Mouse (Mus musculus): ENCODE results near the gene Dhx40. TPM values are rescaled to one million over a fixed set of nuclear protein-coding genes. Genes with fewer than 3 reads are reported as not detected.

The Dhx40 gene
- polyA plus RNA-seq, 1 experiment from 2014 or later: 44.5 TPM

GRCm38 (mm10) chr11:86760357-86760756, 47.2 kb downstream of the Dhx40 start:
- H3K27me3 ChIP-seq (ENCODE audit: control insufficient read depth, insufficient read depth, low read length): no peaks in the 10 kb centered on the region
- no peaks in the 10 kb centered on the region for H3K36me3 ChIP-seq (ENCODE audit: control insufficient read depth, insufficient read depth, low read length)
- H3K9ac ChIP-seq (ENCODE audit: low read depth, low read length): no peak overlapping the region
- H3K4me2 ChIP-seq (replicated peaks; ENCODE audit: low read depth, low read length): no peak overlapping the region
- no peaks in the 10 kb centered on the region for H3K9me3 ChIP-seq (ENCODE audit: control insufficient read depth, low read length)
- H3K27ac ChIP-seq (ENCODE audit: low read depth, low read length): no peak overlapping the region
- H3K4me1 ChIP-seq (ENCODE audit: control insufficient read depth, insufficient read depth, low read length): peaks cover 8% of the 10 kb centered on the region; the same call in 1 of the 2 replicates
- ATAC-seq (ENCODE audit: low FRiP score, low TSS enrichment): no peak
- no peak overlapping the region for H3K4me3 ChIP-seq (ENCODE audit: low read length)

DNA sequence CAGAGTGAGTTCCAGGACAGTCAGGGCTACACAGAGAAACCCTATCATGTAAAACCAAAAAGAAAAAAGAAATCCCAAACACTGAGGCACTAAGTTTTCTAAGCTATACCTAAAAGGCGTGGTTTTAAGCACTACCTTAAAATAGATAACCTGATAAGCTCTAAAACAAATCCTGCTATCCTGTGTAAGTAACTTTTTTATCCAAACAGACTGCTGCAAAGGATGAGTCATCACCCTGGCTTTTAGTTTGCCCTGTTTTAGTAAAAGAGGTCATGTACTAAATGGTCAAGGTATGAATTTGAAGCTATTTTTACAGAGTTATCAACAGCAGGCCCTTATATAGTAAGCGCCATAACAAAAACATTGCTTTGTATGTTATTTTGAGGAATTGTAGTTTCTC, 47.7 kb downstream of the Dhx40 start:
- no peaks in the 10 kb centered on the region for H3K36me3 ChIP-seq (ENCODE audit: control insufficient read depth, insufficient read depth, low read length)
- peaks cover 10% of the 10 kb centered on the region for H3K4me1 ChIP-seq (ENCODE audit: control insufficient read depth, insufficient read depth, low read length)
- ATAC-seq (ENCODE audit: low FRiP score, low TSS enrichment): no peak
- no peaks in the 10 kb centered on the region for H3K9me3 ChIP-seq (ENCODE audit: control insufficient read depth, low read length)
- H3K27me3 ChIP-seq (ENCODE audit: control insufficient read depth, insufficient read depth, low read length): no peaks in the 10 kb centered on the region
- H3K27ac ChIP-seq (ENCODE audit: low read depth, low read length): no peak overlapping the region
- H3K4me3 ChIP-seq (ENCODE audit: low read length): no peak overlapping the region
- no peak overlapping the region for H3K4me2 ChIP-seq (replicated peaks; ENCODE audit: low read depth, low read length)
- no peak overlapping the region for H3K9ac ChIP-seq (ENCODE audit: low read depth, low read length)
- 93% methylated on average over 2 of the region's 2 CpGs for WGBS

DNA sequence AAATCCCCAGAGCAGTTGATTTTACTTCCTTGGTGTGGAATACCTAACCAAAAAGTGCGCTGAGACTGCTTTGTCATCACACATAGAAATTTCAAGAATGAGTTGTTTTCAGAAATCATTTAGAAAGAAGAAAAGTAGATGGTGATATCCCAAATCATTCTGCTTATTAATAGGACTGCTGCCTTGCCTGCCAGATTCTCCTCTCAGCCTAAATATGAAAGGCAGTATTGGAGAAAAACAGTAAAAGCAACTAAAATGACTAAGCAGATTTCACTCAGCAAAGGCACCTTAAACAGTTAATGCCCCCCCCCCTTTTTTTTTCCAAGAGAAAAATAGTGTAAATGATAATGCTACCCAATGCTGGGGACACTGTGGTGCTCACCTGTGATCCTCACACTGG, 48.3 kb downstream of the Dhx40 start:
- Histone ChIP-seq H3K4me1 (ENCODE audit: control insufficient read depth, insufficient read depth, low read length) (peaks cover 10% of the 10 kb centered on the region), H3K4me3 (ENCODE audit: low read length) (no peak overlapping the region), H3K36me3 (ENCODE audit: control insufficient read depth, insufficient read depth, low read length) (no peaks in the 10 kb centered on the region), H3K9ac (ENCODE audit: low read depth, low read length) (no peak overlapping the region), H3K4me2 (replicated peaks; ENCODE audit: low read depth, low read length) (no peak overlapping the region), H3K27me3 (ENCODE audit: control insufficient read depth, insufficient read depth, low read length) (no peaks in the 10 kb centered on the region), H3K27ac (ENCODE audit: low read depth, low read length) (no peak overlapping the region), H3K9me3 (ENCODE audit: control insufficient read depth, low read length) (no peaks in the 10 kb centered on the region)
- WGBS: 96% methylated on average over 1 of the region's 1 CpGs
- no peak for ATAC-seq (ENCODE audit: low FRiP score, low TSS enrichment)

DNA sequence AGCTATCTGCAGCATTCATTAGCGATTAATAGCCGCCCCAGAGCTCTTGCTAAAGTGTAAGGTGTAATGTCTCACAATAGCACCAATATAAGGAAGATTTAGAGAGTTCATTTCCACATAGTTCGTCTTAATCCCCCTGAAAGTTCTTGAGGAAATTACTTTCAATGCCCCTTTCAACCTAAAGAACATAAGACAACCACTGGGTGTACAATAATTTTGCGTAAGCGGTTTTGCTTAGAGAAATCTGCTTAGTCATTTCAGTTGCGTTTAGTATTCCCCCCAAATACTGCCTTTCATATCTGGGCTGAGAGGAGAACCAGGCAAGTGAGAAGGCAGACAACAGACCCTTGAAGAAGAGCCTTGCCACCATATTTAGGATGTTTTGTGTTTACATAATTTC, 49.0 kb downstream of the Dhx40 start:
- Histone ChIP-seq H3K36me3 (ENCODE audit: control insufficient read depth, insufficient read depth, low read length) (peaks cover 1% of the 10 kb centered on the region), H3K4me2 (replicated peaks; ENCODE audit: low read depth, low read length) (peak overlapping the region; percentile 53), H3K9ac (ENCODE audit: low read depth, low read length) (peak overlapping the region; percentile 96), H3K4me1 (ENCODE audit: control insufficient read depth, insufficient read depth, low read length) (peaks cover 12% of the 10 kb centered on the region), H3K27ac (ENCODE audit: low read depth, low read length) (peak overlapping the region; percentile 98), H3K4me3 (ENCODE audit: low read length) (peak overlapping the region; percentile 94), H3K9me3 (ENCODE audit: control insufficient read depth, low read length) (no peaks in the 10 kb centered on the region), H3K27me3 (ENCODE audit: control insufficient read depth, insufficient read depth, low read length) (no peaks in the 10 kb centered on the region)
- no peak for ATAC-seq (ENCODE audit: low FRiP score, low TSS enrichment)
- 29% methylated on average over 6 of the region's 6 CpGs for WGBS

DNA sequence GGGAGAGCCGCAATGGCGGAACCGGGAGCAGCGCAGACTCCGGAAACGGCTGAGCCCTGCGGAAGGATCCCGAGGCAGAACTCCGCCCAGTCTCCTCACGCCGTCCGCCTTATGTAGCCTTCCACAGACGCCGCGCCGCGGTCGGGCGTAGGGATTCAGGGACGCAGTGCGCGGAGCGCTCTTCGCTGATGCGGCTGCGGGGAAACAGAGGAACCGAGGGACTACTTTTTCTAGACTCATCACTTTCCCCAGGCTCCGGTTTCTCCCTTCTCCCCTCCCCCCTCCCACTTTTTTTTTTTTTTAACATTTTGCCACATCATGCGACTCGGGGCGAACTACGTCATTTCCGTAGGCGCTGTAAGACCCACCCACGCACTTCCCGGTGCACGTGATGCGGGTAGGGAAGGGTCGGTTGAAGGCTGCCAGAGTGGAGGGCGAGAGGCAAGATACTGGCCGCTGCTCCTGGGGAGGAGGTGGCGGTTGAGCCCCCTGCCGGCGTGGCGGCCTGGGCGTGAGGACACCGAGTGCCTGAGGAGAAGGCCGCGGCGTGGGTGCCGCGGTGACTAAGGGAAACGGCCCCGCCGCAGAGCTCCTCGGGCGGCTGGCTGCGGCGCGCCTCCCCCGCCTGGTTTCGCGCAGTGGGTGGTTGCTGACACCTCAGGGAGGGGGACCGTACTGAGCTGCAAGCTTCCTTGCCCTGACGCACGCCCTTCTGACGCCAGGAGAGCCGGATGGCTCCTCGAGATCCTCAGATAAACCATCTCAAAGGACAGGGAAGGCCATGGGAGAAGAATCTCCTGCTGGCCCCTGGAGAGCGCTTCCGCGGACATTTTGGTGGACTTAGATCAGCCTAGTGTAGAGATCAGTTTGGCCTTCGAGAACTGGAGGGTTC, 49.8 kb downstream of the Dhx40 start, which contains the start of gene Cltc:
Cltc (minus strand) TSS at position 86 of the 892 bp plus-strand sequence.
- Histone ChIP-seq H3K4me2 (replicated peaks; ENCODE audit: low read depth, low read length) (peak within 1 kb of the TSS; percentile 88), H3K4me3 (ENCODE audit: low read length) (peak within 1 kb of the TSS; percentile 94), H3K4me1 (ENCODE audit: control insufficient read depth, insufficient read depth, low read length) (peaks cover 16% of the 10 kb centered on the region), H3K36me3 (ENCODE audit: control insufficient read depth, insufficient read depth, low read length) (peaks cover 4% of the 10 kb centered on the region), H3K27me3 (ENCODE audit: control insufficient read depth, insufficient read depth, low read length) (no peaks in the 10 kb centered on the region), H3K9ac (ENCODE audit: low read depth, low read length) (peak within 1 kb of the TSS; percentile 96), H3K9me3 (ENCODE audit: control insufficient read depth, low read length) (no peaks in the 10 kb centered on the region), H3K27ac (ENCODE audit: low read depth, low read length) (peak within 1 kb of the TSS; percentile 98)
- WGBS: under 1% methylated on average over 72 of the region's 73 CpGs
- ATAC-seq (ENCODE audit: low FRiP score, low TSS enrichment): peak; percentile 94

GRCm38 (mm10) chr11:86757142-86757479, 50.4 kb downstream of the Dhx40 start:
- Histone ChIP-seq H3K4me3 (ENCODE audit: low read length) (peak overlapping the region; percentile 94), H3K4me1 (ENCODE audit: control insufficient read depth, insufficient read depth, low read length) (peaks cover 16% of the 10 kb centered on the region), H3K9me3 (ENCODE audit: control insufficient read depth, low read length) (no peaks in the 10 kb centered on the region), H3K9ac (ENCODE audit: low read depth, low read length) (peak overlapping the region; percentile 96), H3K27me3 (ENCODE audit: control insufficient read depth, insufficient read depth, low read length) (no peaks in the 10 kb centered on the region), H3K4me2 (replicated peaks; ENCODE audit: low read depth, low read length) (peak overlapping the region; percentile 88), H3K36me3 (ENCODE audit: control insufficient read depth, insufficient read depth, low read length) (peaks cover 4% of the 10 kb centered on the region), H3K27ac (ENCODE audit: low read depth, low read length) (peak overlapping the region; percentile 98)
- no peak for ATAC-seq (ENCODE audit: low FRiP score, low TSS enrichment)
- 2% methylated on average over 18 of the region's 18 CpGs for WGBS

GRCm38 (mm10) chr11:86756156-86757141, 51.1 kb downstream of the Dhx40 start:
- peaks cover 4% of the 10 kb centered on the region for H3K36me3 ChIP-seq (ENCODE audit: control insufficient read depth, insufficient read depth, low read length)
- peak overlapping the region; percentile 96 for H3K9ac ChIP-seq (ENCODE audit: low read depth, low read length)
- no peaks in the 10 kb centered on the region for H3K27me3 ChIP-seq (ENCODE audit: control insufficient read depth, insufficient read depth, low read length)
- under 1% methylated on average over 31 of the region's 31 CpGs for WGBS
- no peaks in the 10 kb centered on the region for H3K9me3 ChIP-seq (ENCODE audit: control insufficient read depth, low read length)
- H3K4me3 ChIP-seq (ENCODE audit: low read length): peak overlapping the region; percentile 94
- peak overlapping the region; percentile 98 for H3K27ac ChIP-seq (ENCODE audit: low read depth, low read length)
- peak overlapping the region; percentile 88 for H3K4me2 ChIP-seq (replicated peaks; ENCODE audit: low read depth, low read length)
- peak; percentile 25; the same call in 1 of the 2 replicates for ATAC-seq (ENCODE audit: low FRiP score, low TSS enrichment)
- peaks cover 16% of the 10 kb centered on the region for H3K4me1 ChIP-seq (ENCODE audit: control insufficient read depth, insufficient read depth, low read length)

GRCm38 (mm10) chr11:86752404-86752803, 55.1 kb downstream of the Dhx40 start:
- Histone ChIP-seq H3K4me3 (ENCODE audit: low read length) (no peak overlapping the region), H3K9ac (ENCODE audit: low read depth, low read length) (no peak overlapping the region), H3K27me3 (ENCODE audit: control insufficient read depth, insufficient read depth, low read length) (no peaks in the 10 kb centered on the region), H3K27ac (ENCODE audit: low read depth, low read length) (no peak overlapping the region), H3K4me1 (ENCODE audit: control insufficient read depth, insufficient read depth, low read length) (peaks cover 10% of the 10 kb centered on the region), H3K9me3 (ENCODE audit: control insufficient read depth, low read length) (no peaks in the 10 kb centered on the region), H3K36me3 (ENCODE audit: control insufficient read depth, insufficient read depth, low read length) (peaks cover 4% of the 10 kb centered on the region), H3K4me2 (replicated peaks; ENCODE audit: low read depth, low read length) (no peak overlapping the region)
- no peak for ATAC-seq (ENCODE audit: low FRiP score, low TSS enrichment)

Data from kidney, embryonic 14.5 days (tissue).